Mouse (Mus musculus) limb, embryonic 11.5 days (tissue): ENCODE data around the gene Gm49711. TPM values are rescaled to one million over a fixed set of nuclear protein-coding genes. Genes with fewer than 3 reads are reported as not detected.

ENCODE experiments used
- ATAC-seq: fragments of 200-750 bp; cut with Nextera tagmentation; 2 replicates; pipeline ENCODE4 v1.8.0; 2017; ENCODE audit warnings: low read depth; ENCODE audit not compliant: insufficient number of reproducible peaks, low FRiP score, low TSS enrichment
- DNase-seq: peaks from one replicate; pipeline ENCODE4 v3.0.0-alpha.2; 2015; ENCODE audit warnings: low spot score
- H3K27ac ChIP-seq: fragments of 300-500 bp; sonication (generic); replicated peaks from 2 replicates; pipeline ENCODE4 v1.5.1; 2014; ENCODE audit warnings: low read depth, mild to moderate bottlenecking, low read length
- H3K27me3 ChIP-seq: fragments of 300-500 bp; sonication (generic); 2 replicates; pipeline ENCODE4 v1.6.1; 2014; ENCODE audit warnings: mild to moderate bottlenecking, low read length, mixed read lengths; ENCODE audit not compliant: control insufficient read depth, insufficient read depth
- H3K36me3 ChIP-seq: fragments of 300-500 bp; sonication (generic); 2 replicates; pipeline ENCODE4 v1.6.1; 2014; ENCODE audit warnings: mild to moderate bottlenecking, low read length, moderate library complexity, mixed read lengths; ENCODE audit not compliant: control insufficient read depth, insufficient read depth
- H3K4me1 ChIP-seq: fragments of 300-500 bp; sonication (generic); 2 replicates; pipeline ENCODE4 v1.6.1; 2014; ENCODE audit warnings: low read length, mixed read lengths; ENCODE audit not compliant: control insufficient read depth, insufficient read depth
- H3K4me2 ChIP-seq: fragments of 300-500 bp; sonication (generic); 2 replicates; pipeline ENCODE4 v1.6.1; 2014; ENCODE audit warnings: low read depth, mild to moderate bottlenecking, moderate library complexity; ENCODE audit not compliant: severe bottlenecking
- H3K4me3 ChIP-seq: fragments of 300-500 bp; sonication (generic); 2 replicates; pipeline ENCODE4 v1.5.1; 2014; ENCODE audit warnings: low read depth, low read length
- H3K9ac ChIP-seq: fragments of 300-500 bp; sonication (generic); 2 replicates; pipeline ENCODE4 v1.6.1; 2014; ENCODE audit warnings: mild to moderate bottlenecking, low read length
- H3K9me3 ChIP-seq: fragments of 300-500 bp; sonication (generic); 2 replicates; pipeline ENCODE4 v1.6.1; 2016; ENCODE audit warnings: low read length; ENCODE audit not compliant: control insufficient read depth
- WGBS: fragments of 180-500 bp; shearing (Covaris S2); extraction: QIAGEN DNeasy Blood & Tissue Kit; methylation state at CpG from one replicate; pipeline ENCODE4 v1.1.7; 2014; 5-methylcytosine and 5-hydroxymethylcytosine counted together
- polyA plus RNA-seq: library from polyadenylated mRNA; unstranded; fragments of >200 nt; fragmentation: Nextera tagmentation; extraction: Ambion mirVana; gene quantifications from 2 replicates; pipeline ENCODE4 v1.2.1, GENCODE M21; 2014

Gm49711 gene
- polyA plus RNA-seq, 1 experiment from 2014 or later = not detected

- no peak overlapping the region for H3K27ac ChIP-seq
- H3K4me2 ChIP-seq = no peak overlapping the region
- H3K27me3 ChIP-seq = no peaks in the 10 kb centered on the region
- no peak overlapping the region for H3K4me3 ChIP-seq
- 64% methylated on average over 13 of the region's 13 CpGs for WGBS
- H3K9me3 ChIP-seq = no peaks in the 10 kb centered on the region
- no peak for ATAC-seq
- no peak for DNase-seq
- 0 out of 2 replicates have a peak, but pooled peaks cover 2% of the 10 kb centered on the region for H3K4me1 ChIP-seq
- no peak overlapping the region for H3K9ac ChIP-seq
- no peaks in the 10 kb centered on the region for H3K36me3 ChIP-seq
Observed at GRCm38 (mm10) chr16:92119013-92119515, 60.9 kb downstream of the Gm49711 start.

DNA sequence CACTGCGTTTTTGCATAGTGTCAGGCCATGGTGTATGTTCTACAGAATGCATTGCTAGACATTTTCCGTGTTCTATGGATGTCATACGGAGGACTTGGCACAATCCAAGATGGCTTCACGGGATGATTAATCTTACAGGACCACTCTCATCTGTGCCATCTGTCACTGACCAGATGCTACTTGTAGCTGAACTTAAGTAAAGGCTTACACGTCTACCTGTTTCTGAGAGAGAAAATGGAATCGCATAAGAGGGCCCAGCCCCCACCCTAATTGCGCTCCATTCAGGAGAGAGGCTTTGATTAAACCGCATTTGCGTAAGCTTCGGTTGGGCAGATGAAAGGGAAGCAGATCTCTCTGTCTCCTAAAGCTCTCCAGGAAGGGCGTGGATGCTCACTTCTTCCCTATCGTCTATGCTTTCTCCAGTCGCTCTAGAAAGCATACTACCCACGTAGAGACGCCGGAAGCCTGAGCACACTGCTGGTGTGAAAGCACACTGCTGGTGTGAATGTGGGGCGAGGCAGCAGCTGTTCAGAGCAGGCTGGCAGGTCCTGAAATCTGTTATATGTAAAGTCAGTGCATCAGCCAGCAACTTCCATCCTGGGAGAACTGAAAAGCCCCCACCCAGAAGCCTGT lies 62.9 kb downstream of the Gm49711 start:
- Histone ChIP-seq H3K9me3 (no peaks in the 10 kb centered on the region), H3K36me3 (no peaks in the 10 kb centered on the region), H3K9ac (no peak overlapping the region), H3K27me3 (no peaks in the 10 kb centered on the region), H3K4me1 (no peaks in the 10 kb centered on the region), H3K4me3 (no peak overlapping the region), H3K27ac (no peak overlapping the region), H3K4me2 (no peak overlapping the region)
- DNase-seq (no peak), ATAC-seq (no peak)
- 73% methylated on average over 17 of the region's 17 CpGs for WGBS

- no peak overlapping the region for H3K4me3 ChIP-seq
- no peaks in the 10 kb centered on the region for H3K36me3 ChIP-seq
- no peak overlapping the region for H3K4me2 ChIP-seq
- DNase-seq (no peak), ATAC-seq (no peak)
- H3K27me3 ChIP-seq = no peaks in the 10 kb centered on the region
- no peaks in the 10 kb centered on the region for H3K9me3 ChIP-seq
- 49% methylated on average over 4 of the region's 4 CpGs for WGBS
- H3K4me1 ChIP-seq = no peaks in the 10 kb centered on the region
- no peak overlapping the region for H3K27ac ChIP-seq
- no peak overlapping the region for H3K9ac ChIP-seq
Observed at GRCm38 (mm10) chr16:92127226-92127625, 69.1 kb downstream of the Gm49711 start.

- Histone ChIP-seq H3K4me2 (no peak overlapping the region), H3K4me1 (no peaks in the 10 kb centered on the region), H3K4me3 (no peak overlapping the region), H3K9ac (no peak overlapping the region), H3K27ac (no peak overlapping the region), H3K27me3 (no peaks in the 10 kb centered on the region), H3K36me3 (no peaks in the 10 kb centered on the region), H3K9me3 (no peaks in the 10 kb centered on the region)
- ATAC-seq = no peak
- WGBS = 84% methylated on average over 5 of the region's 5 CpGs
- DNase-seq = no peak
Observed at GRCm38 (mm10) chr16:92127666-92128065, 69.5 kb downstream of the Gm49711 start.

DNA sequence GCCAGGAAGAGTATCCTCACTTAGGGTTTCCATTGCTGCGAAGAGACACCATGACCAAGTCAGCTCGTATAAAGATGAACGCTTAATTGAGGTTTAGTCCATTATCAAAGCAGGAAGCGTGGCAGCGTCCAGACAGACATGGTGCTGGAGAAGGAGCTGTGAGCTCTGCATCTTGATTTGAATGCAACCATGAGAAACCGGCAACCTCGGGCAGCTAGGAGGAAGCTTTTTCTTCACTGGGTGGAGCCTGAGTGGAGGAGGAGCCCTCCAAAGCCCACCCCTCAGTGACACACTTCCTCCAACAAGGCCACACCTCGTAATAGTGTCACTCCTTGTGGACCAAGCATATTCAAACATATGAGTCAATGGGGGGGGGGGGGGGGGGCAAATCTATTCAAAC lies 71.7 kb downstream of the Gm49711 start:
- Histone ChIP-seq H3K9me3 (no peaks in the 10 kb centered on the region), H3K4me3 (no peak overlapping the region), H3K9ac (no peak overlapping the region), H3K27ac (no peak overlapping the region), H3K27me3 (no peaks in the 10 kb centered on the region), H3K4me1 (no peaks in the 10 kb centered on the region), H3K4me2 (no peak overlapping the region), H3K36me3 (no peaks in the 10 kb centered on the region)
- DNase-seq = no peak
- 91% methylated on average over 8 of the region's 8 CpGs for WGBS
- no peak for ATAC-seq

DNA sequence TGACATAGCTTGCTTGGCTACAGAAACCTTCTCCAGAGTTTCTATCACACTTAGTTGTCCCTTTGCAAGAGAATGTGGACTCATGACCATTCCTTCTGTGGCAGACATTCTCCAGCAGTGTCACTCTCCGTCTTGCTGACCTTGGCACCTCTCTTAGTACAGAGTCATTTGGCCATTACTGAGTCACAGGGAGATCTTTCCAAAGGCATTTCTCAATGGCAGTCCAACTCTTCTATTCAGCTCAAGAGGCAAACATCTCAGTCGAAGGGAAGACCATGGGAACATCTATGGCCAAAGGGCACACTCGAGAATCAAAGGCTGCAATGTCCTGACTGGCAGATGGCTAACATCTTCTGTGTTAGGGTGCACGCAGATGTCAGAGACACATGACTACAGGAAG lies 74.4 kb downstream of the Gm49711 start:
- Histone ChIP-seq H3K27ac (no peak overlapping the region), H3K4me2 (no peak overlapping the region), H3K4me3 (no peak overlapping the region), H3K36me3 (no peaks in the 10 kb centered on the region), H3K9me3 (no peaks in the 10 kb centered on the region), H3K9ac (no peak overlapping the region), H3K4me1 (no peaks in the 10 kb centered on the region), H3K27me3 (no peaks in the 10 kb centered on the region)
- DNase-seq (no peak), ATAC-seq (no peak)
- WGBS = 83% methylated on average over 4 of the region's 4 CpGs

DNA sequence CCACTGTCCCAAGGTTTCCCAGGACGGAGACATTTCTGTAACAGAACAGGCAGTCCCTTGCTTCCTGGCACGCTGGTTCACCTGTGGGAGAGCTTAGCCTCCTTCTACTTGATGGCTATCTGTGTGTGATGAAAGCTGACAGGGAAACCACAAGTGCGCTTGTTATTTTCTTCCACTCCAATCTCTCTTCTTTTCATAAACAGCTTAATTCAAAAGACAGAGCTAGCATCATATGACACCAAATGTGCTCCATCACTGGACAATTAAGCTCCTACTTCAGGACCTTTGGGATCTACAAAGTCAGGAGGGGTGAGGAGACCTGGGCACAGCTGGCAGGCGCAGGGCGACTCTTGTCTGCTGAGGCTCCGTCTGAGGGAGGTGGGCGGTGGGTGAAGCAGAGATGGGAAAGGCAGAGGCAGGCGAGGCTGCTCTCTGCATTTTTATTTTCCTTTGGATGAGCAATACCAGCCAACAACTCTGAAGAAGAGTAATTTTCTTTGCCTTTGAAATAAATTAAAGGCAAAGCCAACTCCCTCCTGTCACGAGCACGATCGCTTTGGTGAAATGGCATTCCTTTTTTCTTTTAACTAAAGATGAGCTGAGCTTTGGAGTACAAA lies 76.1 kb downstream of the Gm49711 start:
- 89% methylated on average over 11 of the region's 11 CpGs for WGBS
- no peak overlapping the region for H3K4me2 ChIP-seq
- no peaks in the 10 kb centered on the region for H3K9me3 ChIP-seq
- H3K9ac ChIP-seq = no peak overlapping the region
- H3K4me1 ChIP-seq = 0 out of 2 replicates have a peak, but pooled peaks cover under 1% of the 10 kb centered on the region
- no peaks in the 10 kb centered on the region for H3K27me3 ChIP-seq
- H3K27ac ChIP-seq = no peak overlapping the region
- no peak overlapping the region for H3K4me3 ChIP-seq
- DNase-seq = no peak
- no peaks in the 10 kb centered on the region for H3K36me3 ChIP-seq
- no peak for ATAC-seq

- H3K4me1 ChIP-seq = peaks cover 6% of the 10 kb centered on the region; the same call in 1 of the 2 replicates
- ATAC-seq (no peak), DNase-seq (no peak)
- H3K4me2 ChIP-seq = no peak overlapping the region
- no peak overlapping the region for H3K4me3 ChIP-seq
- H3K9me3 ChIP-seq = no peaks in the 10 kb centered on the region
- H3K9ac ChIP-seq = no peak overlapping the region
- H3K27ac ChIP-seq = no peak overlapping the region
- no peaks in the 10 kb centered on the region for H3K36me3 ChIP-seq
- WGBS = 91% methylated on average over 15 of the region's 15 CpGs
- H3K27me3 ChIP-seq = no peaks in the 10 kb centered on the region
Observed at GRCm38 (mm10) chr16:92136275-92136674, 78.2 kb downstream of the Gm49711 start.
